Mouse (Mus musculus): ENCODE data around the gene Gstm3.
"Not testable (repeated sequence)": the region's sequence is repeated elsewhere in the genome, so short reads cannot be mapped to it uniquely, and the experiment has no call there.

The Gstm3 gene

DNA sequence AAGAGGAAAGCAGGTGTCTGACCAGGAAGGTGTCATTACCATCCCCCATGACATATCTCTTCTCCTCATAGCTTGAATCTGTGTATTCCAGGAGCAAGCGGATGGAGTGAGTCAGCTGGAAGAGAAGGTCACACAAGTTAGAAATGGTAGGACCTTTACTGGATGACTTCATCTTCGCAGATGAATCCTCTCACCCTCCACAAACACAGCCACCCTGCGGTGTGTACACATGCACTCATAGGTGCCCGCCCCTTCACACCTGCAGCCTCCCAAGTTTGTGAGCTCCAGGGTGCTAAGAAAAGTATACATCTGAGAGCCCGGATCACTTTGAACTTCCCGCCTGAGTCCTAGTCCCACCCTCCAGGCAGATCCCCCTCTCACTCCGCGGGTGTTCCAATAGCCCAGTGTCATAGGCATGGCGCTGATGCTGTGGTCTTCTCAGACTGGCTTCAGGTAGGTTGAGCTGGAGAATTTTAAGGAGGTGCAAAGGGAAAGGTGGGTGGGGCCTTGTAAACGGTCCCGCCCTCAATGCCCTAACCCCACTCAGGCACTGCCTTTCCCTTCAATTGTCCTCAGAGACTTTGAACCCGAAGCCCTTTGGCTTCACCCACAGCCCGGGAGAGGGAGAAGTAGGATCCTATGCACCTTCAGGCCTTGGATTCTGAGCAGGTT lies at the start of gene Gstm3:
Gene Gstm3, minus strand, starts transcription at position 560 of the 672 bp plus-strand sequence.
- DNase-seq (ENCODE audit: extremely low spot score) = no peak

DNA sequence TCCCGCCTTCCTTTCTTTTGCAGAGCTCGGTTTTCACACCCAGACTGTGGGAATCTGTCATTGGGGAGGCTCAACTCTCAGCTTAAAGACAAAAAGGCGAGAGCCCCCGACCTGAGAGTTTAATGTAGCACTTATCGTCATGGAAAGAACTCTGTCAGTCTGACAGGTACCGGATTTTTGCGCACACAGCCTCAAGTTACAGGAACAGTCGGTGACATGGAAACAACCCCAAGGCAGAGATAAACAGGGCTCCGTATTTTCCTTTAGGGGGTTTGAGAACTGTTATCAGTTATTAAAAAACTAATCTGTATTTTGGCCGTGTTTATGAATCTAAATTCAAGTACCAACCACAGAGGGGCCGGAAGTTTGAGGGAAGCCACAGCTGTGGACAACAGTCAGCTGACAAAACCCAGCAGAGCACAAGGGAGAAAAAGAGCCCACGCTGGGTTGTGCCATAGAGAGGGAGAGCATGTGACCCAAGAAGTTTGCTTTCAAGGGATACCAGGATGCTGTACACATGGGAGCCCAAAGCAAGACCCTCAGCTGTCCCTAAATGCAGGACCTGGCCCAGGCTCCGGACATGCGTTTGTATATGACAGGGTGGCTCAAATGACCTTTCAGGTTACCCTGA lies 49.2 kb upstream of the Gstm3 start:
- no peak for DNase-seq (ENCODE audit: extremely low spot score)

DNA sequence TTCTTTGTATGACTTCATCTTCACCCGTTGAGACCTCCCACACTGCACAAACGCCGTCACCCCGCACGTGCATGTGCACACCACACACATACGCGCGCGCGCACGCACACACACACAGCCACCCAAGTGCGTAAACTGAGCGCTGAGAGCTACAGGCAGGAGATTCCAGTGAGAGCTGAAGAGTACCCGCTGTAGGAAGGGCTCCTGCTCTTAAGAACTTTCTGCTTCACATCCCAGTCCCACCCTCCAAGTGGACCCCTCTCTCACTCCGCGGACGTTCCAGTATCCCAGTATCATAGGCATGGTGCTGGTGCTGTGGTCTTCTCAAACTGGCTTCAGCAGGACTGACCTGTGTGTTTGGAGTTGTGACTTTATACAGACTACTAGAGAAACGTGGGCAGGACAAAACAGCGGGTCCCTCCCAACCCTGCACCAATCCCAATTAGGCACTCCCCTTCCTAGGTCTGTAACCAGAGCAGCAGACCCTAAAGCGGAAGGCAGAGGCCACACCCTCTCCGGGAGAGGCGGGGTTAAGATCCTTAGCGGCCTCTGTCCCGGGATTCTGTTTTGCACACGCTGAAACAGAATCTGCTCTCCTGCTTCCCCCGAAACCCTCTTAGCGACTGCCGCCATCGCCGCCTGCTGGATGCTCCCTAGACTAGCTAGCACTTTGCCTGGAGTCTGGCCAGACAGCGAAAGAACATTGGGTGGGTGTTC lies 48.5 kb upstream of the Gstm3 start, which contains the start of gene Gstm1:
Gene Gstm1, minus strand, starts transcription at position 501 of the 717 bp plus-strand sequence.
- peak; percentile 95 for DNase-seq (ENCODE audit: extremely low spot score)

DNA sequence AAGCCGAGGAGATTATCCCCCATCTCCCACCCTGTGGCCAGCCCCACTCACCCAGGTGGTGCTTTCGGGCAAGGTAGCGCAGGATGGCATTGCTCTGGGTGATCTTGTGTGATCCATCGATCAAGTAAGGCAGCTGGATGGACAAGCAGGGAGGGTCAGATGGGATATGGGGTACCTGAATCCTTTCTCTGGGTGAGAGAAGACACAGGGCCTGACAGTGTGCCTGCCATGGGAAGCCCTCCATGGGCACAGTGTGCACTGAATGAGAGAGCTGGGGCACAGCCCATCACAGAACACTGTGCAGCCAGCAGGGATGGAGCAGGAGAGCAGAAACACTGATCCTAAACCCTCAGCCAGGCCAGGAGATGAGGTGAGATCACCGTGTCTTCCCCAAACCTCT lies 47.4 kb upstream of the Gstm3 start:
- not testable (repeated sequence) for DNase-seq (ENCODE audit: extremely low spot score)

DNA sequence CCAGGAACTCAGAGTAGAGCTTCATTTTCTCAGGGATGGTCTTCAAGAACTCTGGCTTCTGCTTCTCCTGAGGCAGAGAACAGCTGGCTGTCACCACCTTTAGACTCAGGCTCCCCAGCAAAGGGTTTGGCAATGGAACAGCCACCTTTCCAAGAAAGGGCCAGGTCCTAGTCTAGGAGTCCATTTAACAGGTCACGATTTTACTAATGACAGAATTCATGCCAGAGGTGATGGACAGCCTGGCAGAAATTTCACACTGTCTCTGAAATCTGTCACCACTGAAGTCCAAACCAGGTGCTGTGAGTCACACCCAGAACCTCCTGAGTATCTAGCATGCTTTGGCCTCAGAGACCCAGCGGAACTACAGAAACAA lies 45.9 kb upstream of the Gstm3 start:
- no peak for DNase-seq (ENCODE audit: extremely low spot score)

DNA sequence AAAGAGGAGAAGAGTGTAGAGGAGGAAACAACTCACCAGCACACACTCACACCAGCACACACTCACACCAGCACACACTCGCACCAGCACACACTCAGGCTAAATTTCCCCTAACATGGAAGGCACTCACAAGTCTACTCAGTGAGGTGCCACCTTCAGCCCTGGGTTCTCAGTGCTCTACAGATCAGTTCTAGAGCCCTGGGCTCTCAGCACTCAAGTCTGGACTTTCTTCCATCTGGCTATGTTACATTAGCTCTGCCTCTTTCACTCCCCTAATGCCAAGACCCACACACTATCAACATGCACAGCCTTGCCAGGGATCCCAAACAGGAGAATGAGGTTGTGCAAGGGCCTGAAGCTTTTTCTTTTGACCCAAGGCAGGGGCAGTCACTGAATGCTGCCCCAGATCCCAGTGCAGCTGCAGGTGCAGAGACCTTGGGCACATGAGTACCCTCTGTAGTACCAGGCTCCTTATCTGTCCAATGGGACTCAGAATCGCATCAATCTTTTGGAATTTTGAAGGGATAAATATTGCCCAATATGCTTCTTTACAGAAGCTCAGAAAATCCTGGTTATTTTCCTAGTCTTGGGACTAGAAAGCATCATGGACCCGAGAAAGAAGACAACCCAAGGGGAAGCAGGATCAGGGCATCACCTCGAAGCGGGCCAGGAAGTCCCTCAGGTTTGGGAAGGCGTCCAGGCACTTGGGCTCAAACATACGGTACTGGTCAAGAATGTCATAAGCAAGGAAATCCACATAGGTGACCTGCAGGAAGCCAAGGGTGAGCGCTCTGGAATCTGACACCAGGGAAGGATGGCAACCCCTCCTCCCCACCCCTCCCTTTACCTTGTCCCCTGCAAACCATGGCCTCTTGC lies 45.3 kb upstream of the Gstm3 start:
- DNase-seq (ENCODE audit: extremely low spot score) = no peak

DNA sequence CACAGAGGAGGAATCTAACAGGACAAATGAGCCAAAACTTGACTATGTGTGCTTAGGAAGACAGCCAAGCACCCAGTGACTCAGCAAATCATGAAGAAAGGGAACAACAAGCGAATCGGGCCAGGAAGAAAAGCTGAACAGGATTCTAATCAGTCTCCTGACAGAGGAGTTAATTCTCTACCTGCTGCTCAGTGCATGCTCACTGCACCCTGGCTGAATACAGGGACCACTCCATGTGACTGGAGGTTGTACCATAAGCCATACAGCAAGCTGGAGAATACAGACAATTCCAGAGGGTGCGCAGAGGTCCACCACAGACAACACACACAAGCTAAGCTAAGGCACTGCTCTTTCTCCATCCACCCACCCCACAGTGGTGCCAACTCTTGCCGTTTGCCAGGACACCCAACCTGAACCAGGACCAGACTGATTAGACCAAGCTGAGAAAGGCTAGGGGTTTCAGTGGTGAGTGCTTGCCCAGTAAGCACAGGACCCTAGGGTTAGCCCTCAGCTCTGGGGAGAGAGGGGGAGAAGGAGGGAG lies 44.3 kb upstream of the Gstm3 start:
- no peak for DNase-seq (ENCODE audit: extremely low spot score)

DNA sequence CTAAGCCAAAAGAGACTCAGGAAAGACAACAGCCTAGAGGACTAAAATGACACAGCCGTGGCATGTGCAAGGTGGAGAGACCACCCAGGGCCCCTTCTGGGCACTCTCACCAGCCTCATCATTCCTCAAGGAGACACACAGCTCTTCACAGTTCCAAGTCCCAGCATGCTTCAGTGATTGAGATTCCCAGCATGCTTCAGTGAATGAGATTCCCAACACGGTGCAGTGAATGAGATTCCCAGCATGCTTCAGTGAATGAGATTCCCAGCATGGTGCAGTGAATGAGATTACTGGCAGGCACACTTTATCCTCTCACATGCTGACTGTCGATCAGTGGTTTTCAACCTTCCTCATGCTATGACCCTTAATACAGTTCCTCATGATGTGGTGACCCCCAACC lies 42.5 kb upstream of the Gstm3 start:
- DNase-seq (ENCODE audit: extremely low spot score) = no peak

DNA sequence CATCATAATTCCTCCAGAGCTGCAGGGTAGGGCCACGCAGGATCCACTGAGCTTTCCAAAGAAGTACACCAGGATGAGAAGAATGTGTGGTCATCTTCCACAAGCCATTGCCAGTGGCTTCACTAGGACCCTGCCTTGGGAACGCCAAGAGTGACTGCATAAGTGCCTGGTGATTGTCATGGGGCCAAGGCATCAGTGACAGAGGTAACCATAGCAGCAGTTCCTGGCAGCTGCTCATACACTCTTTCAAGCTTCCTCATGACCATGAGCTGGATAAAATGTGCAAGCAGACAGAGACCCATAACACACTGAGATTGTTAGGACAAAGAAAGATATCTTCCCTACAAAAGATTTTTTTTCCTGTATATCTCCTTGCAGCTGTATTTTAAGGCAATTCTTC lies 41.2 kb upstream of the Gstm3 start:
- DNase-seq (ENCODE audit: extremely low spot score) = no peak

DNA sequence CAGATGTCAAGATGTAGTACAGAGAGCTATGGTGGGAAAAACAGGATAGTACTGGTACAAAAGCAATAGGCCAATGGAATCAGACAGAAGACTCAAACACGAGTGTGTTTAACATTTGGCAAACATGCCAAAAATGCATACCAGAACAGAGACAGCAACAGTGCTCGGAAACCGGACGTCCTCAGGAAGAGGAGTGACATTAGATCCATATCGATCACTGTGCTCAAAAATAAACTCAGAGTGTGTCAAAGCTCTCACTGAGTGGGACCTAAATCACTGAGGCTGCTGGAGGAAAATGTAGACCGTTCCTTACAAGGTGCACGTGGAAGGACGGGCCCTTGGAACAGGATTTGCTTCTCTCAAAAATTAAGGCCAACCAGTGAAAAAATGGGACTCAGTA lies 32.9 kb upstream of the Gstm3 start:
- DNase-seq (ENCODE audit: extremely low spot score) = no peak

DNA sequence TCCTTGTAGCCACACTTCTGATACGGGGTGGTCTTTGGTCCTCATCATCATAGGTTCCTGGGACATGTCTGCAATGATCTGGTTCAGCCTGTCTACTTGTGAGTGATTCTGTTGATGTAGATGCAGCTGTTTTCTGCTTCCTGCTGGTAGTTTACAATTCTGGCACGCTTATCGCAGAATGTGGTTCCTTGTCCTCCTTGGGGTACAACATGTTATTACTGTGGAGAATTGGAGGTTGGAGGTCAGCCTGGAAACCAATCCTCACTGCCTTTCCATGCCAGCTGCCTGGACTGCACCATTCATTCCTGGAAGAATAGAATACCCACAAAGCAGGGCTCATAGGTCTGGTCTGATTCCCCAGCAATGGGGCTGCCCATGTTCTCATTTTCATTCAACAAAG lies 30.4 kb upstream of the Gstm3 start:
- DNase-seq (ENCODE audit: extremely low spot score) = no peak

DNA sequence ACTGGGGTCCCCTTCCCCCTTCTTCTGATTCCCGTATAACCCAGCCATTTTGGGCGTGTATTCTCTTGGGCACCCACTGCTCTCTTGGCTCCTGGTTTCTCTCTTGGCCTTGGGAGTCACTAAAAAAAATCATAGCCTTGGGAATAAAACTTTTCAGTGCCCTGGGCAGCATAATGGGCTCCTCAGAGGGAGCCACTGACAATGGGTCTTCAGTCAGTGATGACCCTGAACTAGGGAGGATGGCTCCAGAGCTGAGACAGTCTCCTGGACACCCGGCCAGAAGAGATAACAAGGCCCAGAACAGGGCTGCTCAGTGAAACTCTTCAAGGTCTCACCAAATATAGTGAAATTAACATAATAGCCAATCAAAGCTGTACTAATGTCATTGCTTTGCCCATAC lies 29.5 kb upstream of the Gstm3 start:
- DNase-seq (ENCODE audit: extremely low spot score) = no peak

DNA sequence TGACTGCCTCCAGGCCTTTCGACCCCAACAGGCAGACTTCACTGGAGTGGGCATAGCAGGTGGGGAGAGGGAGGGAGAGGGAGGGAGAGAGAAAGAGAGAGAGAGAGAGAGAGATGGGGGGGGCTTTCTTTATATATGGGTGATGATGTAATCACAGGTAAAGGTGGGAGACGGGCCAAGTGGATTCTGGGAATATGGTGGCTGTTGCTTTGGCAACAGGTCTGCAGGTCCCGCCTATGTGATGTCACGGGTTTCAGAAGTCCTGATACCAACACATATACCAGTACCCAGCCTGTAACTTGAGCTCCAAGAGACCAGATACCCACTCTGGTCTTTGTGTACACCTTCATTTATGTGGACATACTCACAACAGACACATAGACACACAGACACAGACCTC lies 27.5 kb upstream of the Gstm3 start:
- no peak for DNase-seq (ENCODE audit: extremely low spot score)

DNA sequence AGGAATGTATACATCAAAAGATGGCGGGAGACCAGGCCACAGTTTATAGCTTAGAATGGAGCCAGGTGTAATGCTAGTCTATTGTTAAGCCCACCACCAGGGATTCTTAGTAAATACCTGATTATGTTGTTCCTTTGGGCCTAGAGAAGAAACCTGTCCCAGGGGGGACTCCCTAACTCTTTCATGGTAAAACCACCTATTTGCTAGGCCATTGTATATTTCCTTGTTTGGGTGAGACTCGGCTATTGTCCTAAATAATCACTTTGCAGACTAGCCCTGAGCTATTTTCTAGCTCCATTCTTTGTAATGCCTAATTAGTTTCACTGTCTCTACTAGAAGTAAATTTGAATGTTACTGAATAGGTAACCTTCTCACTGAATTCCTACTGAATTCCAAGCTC lies 26.9 kb upstream of the Gstm3 start:
- DNase-seq (ENCODE audit: extremely low spot score) = not testable (repeated sequence)

DNA sequence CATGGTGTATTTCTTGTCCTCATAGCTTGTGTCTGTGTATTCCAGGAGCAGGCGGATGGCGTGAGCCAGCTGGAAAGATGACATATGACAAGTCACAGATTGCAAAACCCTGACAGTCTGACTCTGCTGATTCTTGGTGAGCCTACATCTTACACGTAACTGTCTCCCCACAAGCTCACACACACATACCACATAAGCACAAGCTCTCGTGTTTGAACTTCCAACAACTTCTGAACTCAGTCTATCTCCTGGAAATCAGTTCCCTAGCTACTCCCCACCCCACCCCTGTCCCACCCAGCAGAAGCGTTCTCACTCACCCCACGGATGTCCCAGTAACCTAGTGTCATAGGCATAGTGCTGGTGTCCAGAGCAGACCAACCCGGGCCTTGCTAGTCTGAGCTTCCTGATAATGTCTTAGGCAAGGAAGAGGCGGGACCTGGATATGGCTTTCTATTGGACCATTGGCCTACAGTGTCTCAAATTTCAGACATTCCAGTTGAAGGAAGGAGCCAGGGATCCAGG lies 17.0 kb upstream of the Gstm3 start, which contains the start of gene Gstm2:
Gene Gstm2, minus strand, starts transcription at position 413 of the 522 bp plus-strand sequence.
- DNase-seq (ENCODE audit: extremely low spot score) = peak; percentile 36

DNA sequence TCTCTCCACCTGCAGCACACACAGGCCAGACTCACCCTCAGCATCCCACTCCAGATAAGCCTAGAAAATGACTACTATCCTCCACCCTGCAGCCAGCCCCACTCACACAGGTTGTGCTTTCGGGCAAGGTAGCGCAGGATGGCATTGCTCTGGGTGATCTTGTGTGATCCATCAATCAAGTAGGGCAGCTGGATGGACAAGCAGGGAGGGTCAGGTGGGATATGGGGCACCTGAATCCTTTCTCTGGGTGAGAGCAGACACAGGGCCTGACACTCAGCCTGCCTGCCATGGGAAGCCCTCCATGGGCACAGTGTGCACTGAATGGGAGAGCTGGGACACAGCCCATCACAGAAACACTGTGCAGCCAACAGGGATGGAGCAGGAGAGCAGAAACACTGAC lies 16.1 kb upstream of the Gstm3 start:
- not testable (repeated sequence) for DNase-seq (ENCODE audit: extremely low spot score)

DNA sequence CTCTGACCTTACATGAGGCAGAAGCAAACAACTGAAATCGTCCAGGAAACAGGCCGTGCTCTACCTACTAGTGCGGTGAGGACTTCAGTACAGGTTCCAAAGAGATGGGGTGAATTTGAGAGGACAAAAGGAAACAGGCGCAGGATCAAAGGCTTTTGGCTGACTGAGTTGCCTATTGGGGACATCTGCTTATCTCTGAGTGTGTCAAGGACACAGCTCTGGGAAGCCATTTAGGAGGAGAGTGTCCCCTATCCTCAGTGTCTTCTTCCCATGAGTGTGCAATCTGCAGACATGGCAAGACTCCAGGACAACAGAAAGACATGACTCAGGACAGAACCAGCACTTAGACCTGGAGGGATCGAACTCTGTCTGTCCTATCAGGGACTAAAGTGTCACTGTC lies 15.4 kb upstream of the Gstm3 start:
- no peak for DNase-seq (ENCODE audit: extremely low spot score)

DNA sequence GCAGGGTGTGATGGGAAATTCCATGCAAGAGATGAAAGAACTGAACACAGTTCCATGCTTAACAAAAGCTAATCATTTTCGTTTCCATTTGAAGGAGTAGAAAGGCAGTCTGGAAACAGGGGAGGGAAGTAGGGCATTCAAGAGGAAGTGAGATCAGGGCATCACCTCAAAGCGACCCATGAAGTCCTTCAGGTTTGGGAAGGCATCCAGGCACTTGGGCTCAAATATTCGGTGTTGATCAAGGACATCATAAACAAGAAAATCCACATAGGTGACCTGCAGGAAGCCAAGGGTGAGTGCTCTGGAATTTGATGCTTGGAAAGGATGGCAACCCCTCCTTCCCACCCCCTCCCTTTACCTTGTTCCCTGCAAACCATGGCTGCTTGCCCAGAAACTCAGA lies 14.7 kb upstream of the Gstm3 start:
- DNase-seq (ENCODE audit: extremely low spot score) = no peak

DNA sequence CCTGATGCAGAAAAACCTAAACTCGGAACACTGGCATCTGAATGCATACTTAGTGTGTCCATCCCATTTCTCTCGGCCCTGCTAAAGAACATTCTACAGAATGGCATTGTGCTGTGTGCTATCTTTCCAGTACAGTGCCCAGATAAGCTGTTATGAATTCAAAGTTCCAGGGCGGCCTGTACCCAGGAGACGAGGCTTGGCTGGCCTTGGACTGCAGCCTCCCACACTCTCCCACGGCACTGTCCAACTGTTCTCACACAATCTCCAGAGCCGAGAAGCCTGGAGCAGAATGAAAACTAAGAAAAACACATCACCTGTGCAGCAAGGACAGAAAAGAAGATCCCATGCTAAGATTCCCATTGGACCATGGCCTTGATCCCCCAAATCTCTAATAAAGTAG lies 13.6 kb upstream of the Gstm3 start:
- DNase-seq (ENCODE audit: extremely low spot score) = no peak

DNA sequence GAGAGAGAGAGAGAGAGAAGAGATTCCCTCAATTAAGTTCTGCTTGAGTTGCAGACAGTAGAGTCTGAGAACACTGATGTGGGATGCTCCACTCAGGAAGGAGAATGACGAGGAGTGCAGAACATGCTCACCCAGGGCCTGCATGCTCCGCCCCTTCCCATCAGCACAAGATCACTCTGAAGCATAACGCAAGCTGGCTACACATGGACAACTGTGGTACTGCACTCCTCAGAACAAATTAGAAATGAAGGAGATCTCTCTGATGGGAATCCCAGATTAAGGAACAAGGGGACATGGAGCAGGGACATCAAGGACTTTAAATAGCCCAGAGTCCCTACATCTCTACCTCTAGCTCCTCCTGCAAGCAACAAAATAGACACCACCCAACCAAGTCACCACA lies 12.2 kb upstream of the Gstm3 start:
- no peak for DNase-seq (ENCODE audit: extremely low spot score)

DNA sequence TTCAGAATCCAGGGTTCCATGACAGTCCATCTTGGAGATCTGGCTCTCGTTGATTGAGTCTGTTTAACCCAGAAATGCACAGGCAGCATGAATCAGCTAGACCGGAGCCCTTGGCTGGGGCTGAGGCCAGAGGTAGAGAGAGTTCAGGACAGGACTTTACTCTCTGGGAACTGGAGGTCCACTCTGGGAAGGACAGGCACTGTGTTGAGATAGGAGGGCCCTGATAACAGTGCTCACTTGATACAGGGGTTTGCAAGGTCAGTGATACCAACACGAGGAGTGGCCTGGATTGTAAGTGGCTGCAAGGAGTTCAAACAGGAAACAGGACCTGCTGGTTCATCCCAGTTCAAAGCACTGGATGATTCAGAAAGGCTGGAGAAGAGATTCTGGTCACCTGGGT lies 8.6 kb upstream of the Gstm3 start:
- no peak for DNase-seq (ENCODE audit: extremely low spot score)

DNA sequence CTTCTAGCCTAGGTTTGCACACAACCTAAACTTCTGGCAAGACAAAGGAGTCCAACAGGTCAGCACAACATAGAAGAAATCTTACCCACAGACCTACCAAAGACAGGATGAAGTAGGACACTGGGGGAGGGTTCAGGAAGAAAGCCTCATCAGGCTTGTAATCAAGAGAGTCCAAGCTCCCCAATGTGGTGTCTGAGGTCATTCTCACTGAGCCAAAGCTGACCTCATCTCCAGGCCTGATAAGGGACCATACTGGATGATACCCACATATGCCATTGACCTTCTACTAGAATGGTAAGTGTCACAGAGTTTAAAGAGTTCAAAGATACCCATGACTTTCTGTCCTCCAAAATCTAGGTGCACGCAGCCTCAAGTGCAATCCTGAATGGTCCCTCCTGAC lies 5.2 kb upstream of the Gstm3 start:
- no peak for DNase-seq (ENCODE audit: extremely low spot score)
